Mouse (Mus musculus) CD4-positive, CD25-positive, alpha-beta regulatory T cell, adult 4 months (primary cell): ENCODE data around the gene Swap70. TPM values are rescaled to one million over a fixed set of nuclear protein-coding genes. Genes with fewer than 3 reads are reported as not detected.
A peak's percentile ranks its signal among the peaks of the same experiment; 100 is the strongest.

ENCODE experiments used
- ATAC-seq: one replicate; pipeline ENCODE4 v1.8.0; 2017
- polyA plus RNA-seq, 2 experiments: library from polyadenylated mRNA; unstranded; fragments of 100-300 nt; shearing (Covaris generic); gene quantifications; one replicate each; pipeline ENCODE4 v1.2.1; 2017

Swap70 gene
- polyA plus RNA-seq, 2 experiments from 2014 or later, result 55.9 to 89.2 TPM

DNA sequence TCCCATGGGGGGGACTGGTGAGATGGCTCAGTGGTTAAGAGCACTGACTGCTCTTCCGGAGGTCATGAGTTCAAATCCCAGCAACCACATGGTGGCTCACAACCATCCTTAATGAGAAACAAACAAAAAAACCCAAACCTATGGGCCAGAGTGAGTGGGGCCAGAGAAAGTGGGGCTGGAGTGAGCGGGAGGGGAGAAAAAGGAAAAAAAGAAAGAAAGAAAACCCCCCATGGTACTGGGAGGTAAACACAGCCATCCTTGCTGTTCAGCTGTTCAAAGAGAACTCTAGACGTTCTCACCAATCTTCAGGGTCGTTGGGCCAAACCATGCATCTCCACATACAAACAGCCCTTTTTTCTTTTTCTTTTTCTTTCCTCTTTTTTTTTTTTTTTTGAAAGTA, 18.1 kb downstream of the Swap70 start:
- ATAC-seq, result no peak

DNA sequence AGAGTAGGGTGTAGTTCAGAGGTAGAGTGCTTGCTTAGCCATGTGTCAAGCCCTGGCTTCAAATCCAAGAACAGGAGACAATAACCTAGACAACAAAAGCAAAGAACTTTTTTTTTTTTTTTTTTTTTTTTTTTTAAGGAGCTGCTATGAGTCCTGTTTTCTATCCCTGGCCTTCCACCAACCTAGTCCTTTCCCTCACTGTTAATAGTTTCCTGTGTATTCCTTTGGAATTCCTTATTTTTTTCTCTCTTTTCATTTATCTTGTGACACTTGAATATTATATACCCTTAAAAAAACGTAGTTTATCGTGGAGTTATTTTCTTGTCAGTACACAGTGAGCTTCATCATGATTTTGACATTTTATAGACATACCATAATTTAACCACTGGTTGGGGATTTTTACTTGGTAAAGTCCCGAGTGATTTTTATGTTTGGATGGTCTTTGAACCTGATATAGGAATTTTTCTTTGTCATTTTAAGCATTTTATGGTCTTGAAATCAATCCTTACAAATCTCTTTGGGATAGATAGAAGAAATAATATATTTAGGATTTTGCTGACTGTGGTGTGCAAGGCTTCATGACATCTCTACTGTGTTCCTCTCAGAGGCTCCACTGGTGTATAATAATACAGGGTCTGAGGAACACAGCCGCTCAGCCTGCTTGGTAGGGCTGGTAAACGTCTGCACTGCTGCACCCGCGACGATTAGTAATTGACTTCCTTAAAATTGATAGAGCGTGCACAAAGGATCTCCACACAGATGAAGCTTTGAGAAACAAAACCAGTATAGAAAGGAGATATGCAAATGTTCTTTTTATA, 20.2 kb downstream of the Swap70 start:
- peak; percentile 15 for ATAC-seq

DNA sequence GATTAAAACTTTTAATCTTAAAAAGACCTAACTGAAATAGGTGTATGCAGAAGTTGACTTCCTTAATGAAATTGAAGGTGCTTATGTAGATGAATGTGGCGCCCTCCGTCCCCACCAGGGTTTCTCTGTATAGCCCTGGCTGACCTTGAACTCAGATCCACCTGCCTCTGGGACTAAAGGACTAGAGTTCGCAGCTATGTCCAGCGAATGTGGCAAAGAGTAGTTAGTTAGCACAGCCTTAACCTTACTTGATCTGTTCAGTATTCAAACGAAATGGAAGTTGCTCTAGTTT, 20.7 kb downstream of the Swap70 start:
- no peak for ATAC-seq

DNA sequence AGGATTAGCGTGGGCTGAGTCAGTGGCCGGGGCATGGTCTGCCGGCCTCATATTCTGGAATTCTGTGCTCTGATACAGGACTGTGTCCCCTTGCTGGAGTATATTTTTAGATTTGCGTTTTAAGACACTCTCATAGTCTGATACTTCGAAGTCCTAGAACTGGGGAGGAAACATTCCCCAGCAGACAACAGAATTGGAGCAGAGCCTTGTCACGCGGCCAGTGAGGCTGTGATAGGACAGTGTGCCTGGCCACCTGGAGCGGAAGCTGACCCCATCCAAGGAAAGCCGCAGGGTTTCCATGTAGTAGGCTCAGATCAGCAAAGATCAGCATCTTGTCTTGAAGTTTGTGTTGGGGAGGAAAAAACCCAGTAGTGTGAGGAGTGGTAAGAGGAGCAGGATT, 23.6 kb downstream of the Swap70 start:
- no peak for ATAC-seq

DNA sequence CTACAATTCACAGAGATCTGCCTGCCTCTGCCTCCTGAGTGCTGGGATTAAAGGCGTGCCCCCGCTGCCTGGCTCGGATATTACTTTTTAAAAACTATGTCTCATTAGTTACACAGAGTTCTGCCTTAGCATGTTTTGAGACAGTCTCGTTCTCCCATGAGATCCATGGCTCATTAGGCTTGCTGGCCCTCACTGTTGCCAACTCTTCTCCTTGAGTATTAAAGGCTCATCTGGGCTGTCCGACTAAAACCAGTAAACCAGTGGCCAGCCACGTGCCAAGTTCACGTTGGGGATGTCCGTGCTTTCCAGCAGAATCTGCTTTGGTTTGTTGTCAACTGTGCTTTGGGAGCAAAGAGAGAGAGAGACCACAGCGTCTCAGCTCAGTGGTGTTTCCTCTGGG, 25.0 kb downstream of the Swap70 start:
- ATAC-seq, result no peak

DNA sequence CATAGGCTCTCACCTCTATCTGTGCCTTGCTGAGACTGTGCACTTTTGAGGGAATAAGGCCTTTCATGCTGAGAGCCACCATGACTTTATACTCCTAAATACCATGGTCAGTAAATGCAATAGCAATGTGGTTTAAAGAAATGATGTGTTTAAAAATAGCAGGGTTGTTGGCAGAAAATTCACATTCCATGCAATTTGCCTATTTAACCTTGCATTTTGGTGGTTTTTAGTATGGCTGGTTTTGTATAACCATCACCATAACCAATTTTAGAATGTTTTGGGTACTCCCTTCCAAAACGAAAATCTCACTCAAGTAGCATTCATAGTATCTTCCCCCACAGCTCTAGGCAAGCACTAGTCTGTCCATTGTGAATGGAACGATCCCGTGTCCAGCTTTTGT, 26.3 kb downstream of the Swap70 start:
- ATAC-seq, result no peak

DNA sequence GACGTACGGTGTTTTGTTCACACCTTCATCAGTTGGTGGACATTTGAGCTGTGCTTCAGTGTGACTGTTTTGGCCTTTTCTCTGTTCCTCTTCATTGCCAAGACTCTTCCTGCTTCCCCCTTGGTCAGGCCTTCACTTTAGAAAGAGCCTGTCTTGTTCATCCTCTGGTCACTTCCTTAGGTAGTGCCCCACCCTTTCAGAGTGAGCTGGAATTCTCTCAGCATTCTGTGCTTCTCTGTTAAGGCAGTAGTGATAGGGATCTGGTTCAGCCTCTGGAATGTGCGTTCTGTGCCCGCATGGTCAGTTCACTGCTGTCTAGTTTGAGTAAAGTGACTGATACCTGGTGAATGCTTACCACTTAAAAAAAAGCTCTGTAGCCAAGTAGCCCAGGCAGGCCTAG, 27.2 kb downstream of the Swap70 start:
- no peak for ATAC-seq

DNA sequence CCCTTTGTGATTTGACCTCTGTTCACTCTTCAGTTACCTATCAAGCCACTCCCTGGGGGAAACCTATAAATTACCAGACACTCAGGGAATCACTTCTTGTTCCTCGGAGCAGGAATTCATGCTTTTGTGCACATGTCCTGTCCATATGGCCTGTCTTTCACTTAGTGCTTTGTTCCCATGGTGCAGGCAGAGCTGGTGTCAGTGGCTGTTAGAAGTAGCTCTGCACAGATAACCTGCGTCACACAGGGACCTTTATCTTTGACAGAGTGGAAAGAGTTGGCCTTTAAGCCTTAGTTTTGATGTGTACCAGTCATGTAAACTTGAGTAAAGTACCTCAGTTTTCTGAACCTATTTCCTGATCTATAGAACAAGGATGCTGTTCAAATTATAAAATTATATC, 32.4 kb downstream of the Swap70 start:
- ATAC-seq, result peak; percentile 88

DNA sequence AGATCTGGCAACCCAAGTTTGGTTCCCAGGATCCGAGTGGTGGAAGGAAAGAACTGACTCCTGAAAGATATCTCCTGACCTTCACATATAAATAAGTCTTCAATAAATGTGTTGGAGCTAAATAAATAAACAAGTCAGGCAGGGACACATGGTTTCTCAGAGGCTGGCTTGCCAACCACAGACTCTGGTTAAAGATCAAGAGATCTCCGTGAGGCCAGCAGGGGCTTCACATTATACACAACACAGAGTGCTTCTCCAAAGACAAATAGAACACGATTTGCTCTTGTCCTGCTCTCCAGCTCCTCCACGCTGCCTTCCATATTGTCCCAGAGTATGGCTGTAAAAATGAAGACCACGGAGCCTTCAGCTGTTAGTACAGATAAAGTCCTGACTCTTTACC, 32.9 kb downstream of the Swap70 start:
- ATAC-seq, result peak; percentile 24

DNA sequence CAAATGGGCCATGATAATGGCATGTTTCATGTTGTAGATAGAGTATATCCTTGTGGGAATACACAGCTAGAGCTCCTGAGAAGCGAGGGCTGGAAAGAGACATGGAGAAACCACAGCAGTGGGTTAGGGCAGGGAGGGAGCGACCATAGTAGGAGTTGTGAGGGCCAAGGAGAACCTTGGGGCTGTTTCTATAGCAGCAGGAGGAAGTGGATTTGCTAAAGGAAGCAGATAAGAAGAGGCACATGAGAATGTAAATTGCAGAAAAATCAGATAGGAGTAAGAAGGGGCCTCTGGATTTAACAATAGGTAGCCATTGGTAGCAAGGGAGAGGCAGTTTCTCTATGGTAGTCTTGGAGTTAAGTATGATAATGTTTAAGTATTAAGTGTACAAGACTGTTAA, 35.5 kb downstream of the Swap70 start:
- ATAC-seq, result no peak

DNA sequence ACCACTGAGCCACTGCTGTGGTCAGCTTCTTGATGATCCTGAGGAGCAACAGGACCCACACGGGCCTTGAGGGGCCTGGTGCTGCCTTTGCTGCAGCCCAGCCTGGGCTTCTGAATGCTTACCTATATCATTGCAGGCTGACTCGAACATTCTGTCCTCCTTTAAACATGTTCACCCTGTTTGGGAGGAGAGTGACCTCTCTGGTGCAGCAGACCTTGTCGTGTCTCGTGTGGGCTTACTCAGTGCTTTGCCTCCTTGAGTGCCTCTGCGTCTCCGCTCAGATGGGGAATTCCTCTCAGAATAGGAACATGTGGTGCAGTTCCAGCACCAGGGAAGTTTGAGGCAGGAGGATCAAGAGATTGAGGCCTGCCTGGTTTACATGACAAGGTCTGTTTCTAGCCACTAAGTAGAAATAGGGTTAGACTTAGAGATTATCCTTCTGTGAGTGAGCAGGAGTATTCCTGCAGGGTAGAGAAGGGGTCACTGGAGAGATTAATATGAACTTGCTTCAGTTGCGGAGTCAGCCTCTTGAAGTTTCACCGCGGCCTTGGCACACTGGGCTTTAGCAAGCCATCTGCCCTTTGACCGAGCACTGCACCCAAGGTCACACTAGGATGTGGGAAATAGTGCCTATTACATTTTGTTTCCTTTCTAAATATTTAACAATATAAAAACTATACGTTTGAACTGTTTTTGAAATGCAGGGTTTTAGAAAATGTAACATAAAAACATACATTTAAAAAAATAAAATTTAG, 36.9 kb downstream of the Swap70 start:
- ATAC-seq, result no peak

DNA sequence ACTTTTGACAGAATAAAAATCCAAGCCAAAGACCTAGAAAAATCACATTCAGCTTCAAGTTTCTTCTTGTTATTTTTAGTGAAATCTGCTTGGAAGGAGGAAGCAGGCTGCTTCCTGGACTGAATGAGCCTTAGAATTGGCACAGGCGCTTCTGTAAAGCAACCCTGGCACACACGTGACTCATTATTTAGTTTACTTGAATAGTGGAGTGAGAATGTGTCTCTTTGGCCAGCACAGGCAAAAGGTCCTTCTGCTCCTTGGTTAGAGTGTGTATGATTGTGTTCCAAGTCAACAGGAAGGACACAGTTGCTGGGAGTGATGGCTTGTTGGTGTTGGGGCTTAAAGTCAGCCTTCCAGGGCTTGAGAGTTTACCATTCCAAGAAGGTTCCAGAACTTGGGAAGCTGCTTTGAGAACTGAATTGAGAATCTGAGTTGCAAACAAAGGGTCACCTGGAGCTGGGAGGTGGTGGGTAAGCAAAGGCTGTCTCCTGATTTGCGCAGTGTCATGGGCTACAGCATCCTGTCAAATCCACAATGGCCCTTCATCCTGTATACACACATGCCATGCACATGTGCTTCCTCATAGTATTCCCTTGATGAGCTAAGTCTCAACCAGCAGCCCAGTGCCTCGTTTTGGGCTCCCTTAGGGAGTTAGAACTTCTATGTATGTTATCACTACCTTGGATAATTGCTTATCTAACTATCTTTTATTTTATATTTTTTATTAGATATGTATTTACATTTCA, 38.6 kb downstream of the Swap70 start:
- peak; percentile 62 for ATAC-seq

DNA sequence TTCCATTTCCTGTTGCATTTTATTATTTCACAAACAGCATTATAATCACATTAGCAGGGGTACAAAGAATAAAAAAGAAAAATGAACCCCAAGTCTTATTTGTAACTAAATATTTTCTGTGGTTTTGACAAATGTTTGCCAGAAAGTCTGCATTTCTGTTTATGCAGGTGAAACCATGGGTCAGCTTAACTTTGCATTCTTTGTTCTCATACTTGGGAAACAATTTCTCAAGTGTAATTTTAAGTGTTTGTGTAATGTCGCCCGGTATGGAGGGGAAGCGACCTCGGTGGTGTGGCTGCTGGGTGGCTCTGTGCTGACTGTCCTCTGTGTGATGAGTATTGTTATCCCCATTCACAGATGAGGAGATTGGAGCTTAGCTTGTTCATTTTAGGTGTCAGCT, 40.3 kb downstream of the Swap70 start:
- ATAC-seq, result no peak

DNA sequence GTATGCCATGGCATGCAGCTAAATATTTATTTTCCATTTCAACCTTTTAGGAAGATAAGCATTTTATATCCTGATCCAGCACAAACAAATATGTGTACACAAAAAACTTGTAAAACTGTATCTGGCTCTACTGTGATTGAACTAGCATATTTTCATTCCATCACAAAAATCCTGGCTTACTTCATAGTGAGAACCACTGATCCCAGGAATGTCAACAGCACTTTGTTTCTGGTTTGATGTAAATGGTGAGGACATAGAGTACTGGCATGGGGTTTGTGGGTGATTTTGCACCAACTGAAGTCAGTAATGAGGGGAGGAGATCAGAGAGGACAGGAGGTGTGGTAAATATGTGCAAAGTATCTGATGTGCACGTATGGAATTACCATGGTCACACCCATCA, 41.1 kb downstream of the Swap70 start:
- ATAC-seq, result no peak

DNA sequence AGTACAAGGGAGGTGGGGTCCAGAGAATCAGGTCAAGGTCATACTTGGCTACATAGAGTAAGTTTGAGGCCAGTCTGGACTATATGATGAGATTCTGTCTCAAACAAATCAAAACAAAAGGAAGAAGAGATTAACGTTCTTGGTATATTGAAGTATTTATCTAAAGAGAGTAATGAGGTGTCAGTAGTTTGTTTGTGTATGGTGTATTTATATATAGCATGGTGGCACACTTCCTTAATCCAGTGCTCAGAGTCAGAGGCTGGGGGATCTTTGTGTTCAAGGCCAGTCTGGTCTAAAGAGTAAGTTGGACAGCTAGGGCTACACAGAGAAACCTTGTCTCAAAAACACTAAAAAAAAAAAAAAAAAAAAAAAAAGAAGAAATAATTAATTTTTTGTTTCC, 42.0 kb downstream of the Swap70 start:
- no peak for ATAC-seq

DNA sequence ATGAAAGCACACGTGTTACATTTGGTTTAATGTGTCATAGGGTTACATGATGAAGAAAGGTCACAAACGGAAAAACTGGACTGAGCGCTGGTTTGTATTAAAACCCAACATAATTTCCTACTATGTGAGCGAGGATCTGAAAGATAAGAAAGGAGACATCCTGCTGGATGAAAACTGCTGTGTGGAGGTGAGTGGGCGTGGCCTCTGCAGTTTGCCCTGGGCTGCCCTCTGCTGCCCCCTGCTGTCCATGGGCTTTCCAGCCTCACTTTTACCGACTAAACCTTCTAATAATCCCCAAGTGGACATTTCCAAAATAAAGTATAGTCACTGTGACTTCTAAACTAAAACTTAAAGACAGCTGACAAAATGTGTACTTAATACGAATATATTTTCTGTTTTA, 44.3 kb downstream of the Swap70 start:
- peak; percentile 92 for ATAC-seq

DNA sequence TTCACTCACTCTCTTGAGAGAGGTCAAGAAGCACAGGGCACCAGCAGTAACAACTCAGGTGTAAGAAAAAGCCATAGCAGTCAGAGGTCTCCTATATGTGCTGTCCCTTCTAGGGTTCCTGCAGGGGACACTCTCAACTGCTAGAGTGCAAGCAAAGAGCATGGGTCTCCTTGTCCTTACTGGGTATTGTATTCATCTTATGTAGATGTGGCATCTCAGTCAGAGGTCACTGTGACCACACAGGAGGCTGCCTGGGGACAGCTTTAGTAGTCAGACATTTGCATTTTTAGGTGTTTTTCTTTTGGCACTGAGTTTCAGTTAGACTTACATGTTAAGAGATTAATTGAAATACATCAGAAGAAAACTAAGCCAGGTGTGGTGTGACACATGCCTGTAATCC, 45.5 kb downstream of the Swap70 start:
- no peak for ATAC-seq

DNA sequence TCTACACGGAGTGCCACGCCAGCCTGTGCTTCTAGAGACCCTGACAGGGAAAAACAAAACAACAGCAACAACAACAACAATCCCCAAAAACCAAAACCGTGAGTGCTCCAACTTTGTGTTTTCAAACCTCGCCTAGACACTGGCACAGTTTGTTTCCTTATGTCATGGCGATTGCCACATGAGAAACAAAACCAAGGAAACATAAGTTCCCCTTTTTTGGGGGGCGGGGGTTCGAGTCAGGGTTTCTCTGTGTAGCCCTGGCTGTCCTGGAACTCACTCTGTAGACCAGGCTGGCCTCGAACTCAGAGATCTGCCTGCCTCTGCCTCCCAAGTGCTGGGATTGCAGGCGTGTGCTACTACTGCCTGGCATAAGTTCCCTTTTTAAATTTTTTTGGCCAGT, 46.5 kb downstream of the Swap70 start:
- no peak for ATAC-seq

DNA sequence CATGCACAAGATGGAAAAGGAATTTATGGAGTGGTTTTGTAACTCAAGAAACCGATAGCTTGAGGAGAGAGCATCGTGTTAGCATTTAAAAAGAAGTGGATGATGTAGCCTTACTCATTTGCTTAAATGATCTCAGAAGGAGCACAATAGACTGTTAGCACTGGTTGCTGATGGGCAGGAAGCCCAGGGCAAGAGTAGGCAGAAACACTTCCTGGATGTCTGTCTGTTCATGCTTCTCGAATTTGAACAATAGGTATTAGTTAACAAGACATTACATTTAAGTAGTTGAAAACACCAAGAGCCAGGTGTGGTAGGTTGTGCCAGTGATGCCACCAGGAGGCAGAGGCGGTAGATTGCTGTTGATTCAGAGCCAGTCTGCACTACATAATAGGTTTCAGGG, 47.0 kb downstream of the Swap70 start:
- no peak for ATAC-seq

DNA sequence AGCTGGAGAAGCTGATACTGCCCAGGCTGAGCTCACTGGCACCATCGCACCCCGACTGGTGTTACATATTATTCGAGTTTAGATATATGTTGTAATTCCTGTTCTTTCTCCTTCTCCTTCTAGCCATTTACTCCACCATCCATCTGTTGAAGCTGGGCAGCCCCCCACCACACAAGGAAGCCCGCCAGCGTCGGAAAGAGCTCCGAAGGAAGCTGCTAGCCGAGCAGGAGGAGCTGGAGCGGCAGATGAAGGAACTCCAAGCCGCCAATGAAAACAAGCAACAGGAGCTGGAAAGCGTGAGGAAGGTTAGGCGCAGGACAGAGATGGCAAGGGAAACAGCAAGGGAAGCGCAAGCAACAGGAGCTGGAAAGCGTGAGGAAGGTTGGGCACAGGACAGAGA, 48.3 kb downstream of the Swap70 start:
- no peak for ATAC-seq

DNA sequence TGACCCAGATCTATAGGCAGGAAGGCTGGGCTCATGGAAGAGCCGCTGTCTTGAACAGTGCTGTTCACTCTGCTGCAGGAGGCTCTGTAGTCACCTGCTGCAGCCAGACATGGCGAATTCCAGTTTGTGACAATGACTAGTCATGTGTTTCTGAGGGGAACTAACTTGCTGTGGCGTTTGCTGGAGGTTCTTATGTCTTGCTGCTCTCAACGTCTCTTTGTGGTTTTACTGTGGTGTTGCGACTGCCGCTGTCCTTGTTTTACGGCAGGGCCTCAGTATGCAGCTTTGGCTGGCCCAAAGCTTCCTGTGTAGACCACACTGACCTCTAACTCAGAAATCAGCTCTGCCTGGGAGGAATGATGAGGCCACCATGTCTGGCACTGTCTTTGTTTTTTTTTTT, 48.9 kb downstream of the Swap70 start:
- ATAC-seq, result no peak

DNA sequence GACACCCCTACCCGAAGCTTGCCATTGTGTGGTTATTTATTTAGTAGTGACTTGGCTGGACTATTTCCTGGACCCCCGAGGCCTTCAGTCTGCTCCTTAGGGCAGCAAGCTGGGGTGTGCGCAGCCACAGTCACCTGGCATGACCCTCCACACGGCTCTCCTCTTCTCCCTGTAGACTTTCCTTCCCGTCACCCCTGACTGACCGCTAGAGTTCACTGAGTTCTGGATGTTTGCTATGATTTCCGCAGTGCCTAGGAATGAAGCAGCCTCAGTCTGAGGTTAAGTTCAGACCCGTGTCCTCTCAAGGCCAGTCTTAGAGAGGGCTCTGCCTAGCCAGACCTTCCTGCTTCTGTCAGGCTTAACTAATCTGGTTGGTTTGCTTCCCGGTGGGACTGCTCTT, 50.3 kb downstream of the Swap70 start:
- ATAC-seq, result no peak

DNA sequence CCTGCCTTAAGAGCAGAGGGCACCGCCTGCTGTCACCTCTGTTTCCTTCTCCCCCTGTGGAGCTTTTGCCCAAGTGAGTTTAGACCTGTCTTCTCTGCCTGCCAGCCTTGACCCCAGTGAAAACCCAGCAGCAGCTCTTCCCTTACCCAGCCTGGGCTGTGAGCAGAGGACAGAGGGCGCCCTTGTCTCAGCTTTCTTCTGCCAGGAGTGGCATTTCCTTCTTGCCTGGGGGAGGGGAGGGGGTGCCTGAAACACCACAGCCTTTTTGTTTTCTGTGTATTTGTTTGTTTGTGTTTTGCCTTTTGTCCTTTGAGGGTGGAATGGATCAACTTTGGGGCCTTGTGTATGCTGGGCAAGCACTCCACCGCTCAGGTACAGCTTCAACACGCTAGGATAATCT, 50.9 kb downstream of the Swap70 start:
- no peak for ATAC-seq

DNA sequence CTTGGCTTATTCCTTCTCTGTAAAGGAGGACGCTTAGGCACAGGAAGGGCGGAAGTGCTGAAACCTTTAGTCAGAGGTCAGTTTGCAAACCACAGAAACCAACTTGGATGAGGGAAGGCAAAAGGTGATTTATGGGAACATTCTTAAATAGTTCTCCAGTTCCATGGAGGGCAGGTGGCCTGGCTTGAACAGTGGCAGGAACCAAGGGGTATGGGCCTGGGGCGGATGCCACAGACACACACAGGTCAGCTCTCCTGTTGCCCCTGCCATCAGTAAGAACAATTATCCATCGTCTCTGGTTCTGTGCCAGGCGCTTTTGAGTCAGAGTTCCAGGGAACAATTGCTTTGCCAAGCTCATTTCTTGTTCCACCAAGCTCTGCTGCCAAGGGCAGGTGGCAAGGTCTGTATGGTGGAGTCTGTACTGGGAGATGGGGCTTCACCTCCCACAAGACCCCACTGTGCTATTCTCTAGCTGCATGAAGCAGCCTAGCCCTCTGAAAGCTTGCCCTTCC, 56.3 kb downstream of the Swap70 start:
- ATAC-seq, result no peak
